Mouse (Mus musculus) MEL (cell line): ENCODE measurements around the gene Gm10283. TPM values are rescaled to one million over a fixed set of nuclear protein-coding genes. Genes with fewer than 3 reads are reported as not detected.
A peak's percentile ranks its signal among the peaks of the same experiment; 100 is the strongest.
"Not testable (repeated sequence)": the region's sequence is repeated elsewhere in the genome, so short reads cannot be mapped to it uniquely, and the experiment has no call there.

Experiments
- DNase-seq: peaks from one replicate; pipeline ENCODE4 v3.0.0; 2011; ENCODE audit warnings: low read depth, low spot score
- H3K27ac ChIP-seq: 2 replicates; pipeline ENCODE4 v1.5.1; 2012; ENCODE audit warnings: low read depth, mild to moderate bottlenecking, control low read depth, low read length, moderate library complexity; ENCODE audit not compliant: control insufficient read depth
- H3K27me3 ChIP-seq, 2 experiments: fragments of 150-350 bp in 1 of 2; sonication (generic) in 1 of 2; 2 replicates each; pipeline ENCODE4 v1.6.1; 2012; ENCODE audit warnings: low read length in 2 of 2, mild to moderate bottlenecking in 2 of 2, improper control_type of control experiment in 1 of 2, moderate library complexity in 1 of 2; ENCODE audit not compliant: insufficient read depth in 2 of 2, control insufficient read depth in 1 of 2
- H3K36me3 ChIP-seq, 2 experiments: 2 replicates each; pipeline ENCODE4 v1.6.1; 2012 to 2014; ENCODE audit warnings: low read length in 2 of 2, improper control_type of control experiment in 1 of 2, inconsistent platforms in 1 of 2, mild to moderate bottlenecking in 1 of 2; ENCODE audit not compliant: insufficient read depth in 2 of 2, control insufficient read depth in 1 of 2
- H3K4me1 ChIP-seq, 2 experiments: fragments of 150-350 bp in 1 of 2; sonication (generic) in 1 of 2; 2 replicates each; pipeline ENCODE4 v1.6.1; 2012; ENCODE audit warnings: low read length in 2 of 2, improper control_type of control experiment in 1 of 2, mild to moderate bottlenecking in 1 of 2; ENCODE audit not compliant: insufficient read depth in 2 of 2, control insufficient read depth in 1 of 2
- H3K4me3 ChIP-seq, 2 experiments: fragments of 150-350 bp in 1 of 2; sonication (generic) in 1 of 2; 2 replicates each; pipeline ENCODE4 v1.5.1; 2012; ENCODE audit warnings: low read depth in 2 of 2, low read length in 2 of 2, mild to moderate bottlenecking in 2 of 2, moderate library complexity in 2 of 2, control low read depth in 1 of 2, improper control_type of control experiment in 1 of 2; ENCODE audit not compliant: control insufficient read depth in 1 of 2, insufficient read depth in 1 of 2
- H3K79me2 ChIP-seq: 2 replicates; pipeline ENCODE4 v1.6.1; 2012; ENCODE audit warnings: mild to moderate bottlenecking, low read length, moderate library complexity; ENCODE audit not compliant: control insufficient read depth, poor library complexity, insufficient read depth
- H3K9ac ChIP-seq: 2 replicates; pipeline ENCODE4 v1.6.1; 2012; ENCODE audit warnings: low read depth, mild to moderate bottlenecking, control low read depth, low read length, moderate library complexity; ENCODE audit not compliant: control insufficient read depth, poor library complexity, severe bottlenecking
- H3K9me3 ChIP-seq: fragments of 150-350 bp; sonication (generic); replicated peaks from 2 replicates; pipeline ENCODE4 v1.6.1; 2012; ENCODE audit warnings: mild to moderate bottlenecking, low read length, improper control_type of control experiment, moderate library complexity; ENCODE audit not compliant: insufficient read depth
- BHLHE40 ChIP-seq: IDR thresholded peaks from 2 replicates; pipeline ENCODE4 v1.6.1; 2012; ENCODE audit warnings: low read depth, mild to moderate bottlenecking, inconsistent platforms, low read length, improper control_type of control experiment, borderline replicate concordance
- CHD1 ChIP-seq: IDR thresholded peaks from 2 replicates; pipeline ENCODE4 v1.6.1; 2012; ENCODE audit warnings: low read depth, mild to moderate bottlenecking, inconsistent platforms, low read length, improper control_type of control experiment
- CHD2 ChIP-seq: IDR thresholded peaks from 2 replicates; pipeline ENCODE4 v1.6.1; 2011; ENCODE audit warnings: low read length, improper control_type of control experiment
- CTCF ChIP-seq, 3 experiments: IDR thresholded peaks in 2 of 3; conservative IDR thresholded peaks in 1 of 3; 2 replicates each; pipeline ENCODE4 v1.5.1; 2011 to 2012; ENCODE audit warnings: low read length in 3 of 3, low read depth in 2 of 3, mild to moderate bottlenecking in 2 of 3, improper control_type of control experiment in 1 of 3, inconsistent platforms in 1 of 3, mixed read lengths in 1 of 3, moderate library complexity in 1 of 3; ENCODE audit not compliant: control insufficient read depth in 1 of 3, insufficient read depth in 1 of 3, poor library complexity in 1 of 3, severe bottlenecking in 1 of 3
- GABPA ChIP-seq: IDR thresholded peaks from 2 replicates; pipeline ENCODE4 v1.6.1; 2012; ENCODE audit warnings: low read depth, mild to moderate bottlenecking, inconsistent platforms, low read length, improper control_type of control experiment, moderate library complexity
- MAFK ChIP-seq: IDR thresholded peaks from 2 replicates; pipeline ENCODE4 v1.6.1; 2011; ENCODE audit warnings: low read depth, mild to moderate bottlenecking, low read length, improper control_type of control experiment, borderline replicate concordance
- MYB ChIP-seq: IDR thresholded peaks from 2 replicates; pipeline ENCODE4 v1.6.1; 2011; ENCODE audit warnings: mild to moderate bottlenecking, low read depth, low read length, improper control_type of control experiment
- NRF1 ChIP-seq: IDR thresholded peaks from 2 replicates; pipeline ENCODE4 v1.6.1; 2014; ENCODE audit warnings: low read depth, mild to moderate bottlenecking, inconsistent platforms, low read length, improper control_type of control experiment, moderate library complexity; ENCODE audit not compliant: poor library complexity, insufficient read depth, severe bottlenecking
- POLR2A ChIP-seq, 2 experiments: IDR thresholded peaks; 2 replicates each; pipeline ENCODE4 v1.6.1; 2011 to 2012; ENCODE audit warnings: low read length in 2 of 2, mild to moderate bottlenecking in 2 of 2, control low read depth in 1 of 2, improper control_type of control experiment in 1 of 2, low read depth in 1 of 2, moderate library complexity in 1 of 2; ENCODE audit not compliant: control insufficient read depth in 1 of 2, insufficient read depth in 1 of 2, poor library complexity in 1 of 2
- POLR2AphosphoS2 ChIP-seq: IDR thresholded peaks from 2 replicates; pipeline ENCODE4 v1.6.1; 2011; ENCODE audit warnings: low read length, improper control_type of control experiment
- RAD21 ChIP-seq: IDR thresholded peaks from 2 replicates; pipeline ENCODE4 v1.6.1; 2011; ENCODE audit warnings: mild to moderate bottlenecking, low read depth, low read length, improper control_type of control experiment
- RCOR1 ChIP-seq: IDR thresholded peaks from 2 replicates; pipeline ENCODE4 v1.6.1; 2012; ENCODE audit warnings: low read depth, mild to moderate bottlenecking, inconsistent platforms, low read length, improper control_type of control experiment
- SIN3A ChIP-seq: IDR thresholded peaks from 2 replicates; pipeline ENCODE4 v1.6.1; 2012; ENCODE audit warnings: low read length, improper control_type of control experiment, inconsistent platforms
- SMC3 ChIP-seq: IDR thresholded peaks from 2 replicates; pipeline ENCODE4 v1.6.1; 2011; ENCODE audit warnings: low read depth, low read length, improper control_type of control experiment
- TBP ChIP-seq: IDR thresholded peaks from 2 replicates; pipeline ENCODE4 v1.8.0; 2011; ENCODE audit warnings: low read depth, low read length, improper control_type of control experiment
- UBTF ChIP-seq: IDR thresholded peaks from 2 replicates; pipeline ENCODE4 v1.6.1; 2012; ENCODE audit warnings: low read depth, mild to moderate bottlenecking, inconsistent platforms, low read length, improper control_type of control experiment, moderate library complexity, borderline replicate concordance; ENCODE audit not compliant: insufficient read depth
- USF1 ChIP-seq: IDR thresholded peaks from 2 replicates; pipeline ENCODE4 v1.6.1; 2014; ENCODE audit warnings: low read depth, mild to moderate bottlenecking, inconsistent platforms, low read length, improper control_type of control experiment, moderate library complexity
- USF2 ChIP-seq, 2 experiments: IDR thresholded peaks; 2 replicates each; pipeline ENCODE4 v1.6.1; 2011 to 2012; ENCODE audit warnings: improper control_type of control experiment in 2 of 2, low read length in 2 of 2, borderline replicate concordance in 1 of 2, inconsistent platforms in 1 of 2, low read depth in 1 of 2, mild to moderate bottlenecking in 1 of 2; ENCODE audit not compliant: insufficient read depth in 1 of 2
- ZC3H11A ChIP-seq: IDR thresholded peaks from 2 replicates; pipeline ENCODE4 v1.6.1; 2012; ENCODE audit warnings: low read depth, mild to moderate bottlenecking, inconsistent platforms, low read length, improper control_type of control experiment
- ZKSCAN1 ChIP-seq: IDR thresholded peaks from 2 replicates; pipeline ENCODE4 v1.6.1; 2012; ENCODE audit warnings: low read depth, mild to moderate bottlenecking, inconsistent platforms, low read length, improper control_type of control experiment, moderate library complexity
- polyA plus RNA-seq, 2 experiments: library from polyadenylated mRNA; stranded (reverse) in 1 of 2; unstranded in 1 of 2; fragments of >175 nt in 1 of 2; fragments of >200 nt in 1 of 2; gene quantifications; 2 replicates each; pipeline versions ENCODE4 v1.2.1 to v1.2.4; 2012; ENCODE audit warnings: low replicate concordance in 2 of 2, low read depth in 1 of 2; ENCODE audit not compliant: insufficient read length in 2 of 2, insufficient read depth in 1 of 2, missing spikeins in 1 of 2
- total RNA-seq: library from RNA; depleted of rRNA; stranded (reverse); fragments of 300-350 nt; gene quantifications from 2 replicates; pipeline ENCODE4 v1.2.3, GENCODE M21; 2012

The Gm10283 gene
- total and polyA plus RNA-seq, 3 experiments, result not detected

DNA sequence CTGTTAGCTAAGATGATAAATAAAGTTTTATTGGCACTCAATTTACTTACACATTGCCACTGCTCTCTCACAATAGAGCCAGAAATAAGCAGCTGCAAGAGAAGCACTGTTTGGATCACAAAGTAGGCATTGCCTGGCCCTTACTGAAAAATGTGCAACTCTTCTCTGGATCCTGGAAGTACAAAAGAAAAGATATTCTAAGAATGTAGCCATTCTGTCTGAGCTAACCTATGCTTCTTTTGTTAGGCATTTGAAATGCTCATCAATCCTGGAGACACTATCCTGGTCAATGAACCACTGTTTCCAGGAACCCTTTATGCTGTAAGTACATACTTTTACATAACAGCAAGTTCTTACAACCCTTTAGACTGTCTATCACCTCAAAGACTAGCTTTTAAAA is 15.3 kb upstream of the Gm10283 start:
- no peak overlapping the region for H3K27ac ChIP-seq
- no peak for DNase-seq
- no peak overlapping the region for H3K9ac ChIP-seq
- H3K36me3 ChIP-seq, result no peaks in the 10 kb centered on the region
- H3K9me3 ChIP-seq, result no peaks in the 10 kb centered on the region
- H3K27me3 ChIP-seq, result no peaks in the 10 kb centered on the region; a peak in 1 of 4 replicates
- H3K4me1 ChIP-seq, result no peaks in the 10 kb centered on the region
- no peak for TF ChIP-seq GABPA
- TF ChIP-seq BHLHE40, result no peak
- no peak for TF ChIP-seq ZC3H11A
- TF ChIP-seq CHD1, result no peak
- TF ChIP-seq UBTF, result no peak
- TF ChIP-seq POLR2AphosphoS2, result no peak
- no peak for TF ChIP-seq NRF1
- TF ChIP-seq POLR2A (IDR thresholded peaks at IDR 0.05; ENCODE audit: control insufficient read depth in 1 of 2, insufficient read depth in 1 of 2, low read depth in 1 of 2, low read length in 2 of 2, poor library complexity in 1 of 2), result no peak
- no peak for TF ChIP-seq MYB
- TF ChIP-seq MAFK, result no peak
- no peak for TF ChIP-seq USF1
- no peak for TF ChIP-seq USF2 (IDR thresholded peaks at IDR 0.05; ENCODE audit: borderline replicate concordance in 1 of 2, insufficient read depth in 1 of 2, low read depth in 1 of 2, low read length in 2 of 2)
- TF ChIP-seq TBP, result no peak
- no peak for TF ChIP-seq RAD21
- no peak for TF ChIP-seq SIN3A
- no peak for TF ChIP-seq CTCF (IDR thresholded peaks at IDR 0.05 in 2 of 3, conservative IDR thresholded peaks at IDR 0.05 in 1 of 3; ENCODE audit: control insufficient read depth in 1 of 3, insufficient read depth in 1 of 3, low read depth in 2 of 3, low read length in 3 of 3, poor library complexity in 1 of 3, severe bottlenecking in 1 of 3)
- TF ChIP-seq, all 39 proteins: peak for 0
- no peaks in the 10 kb centered on the region for H3K79me2 ChIP-seq
- H3K4me3 ChIP-seq, result no peak overlapping the region

DNA sequence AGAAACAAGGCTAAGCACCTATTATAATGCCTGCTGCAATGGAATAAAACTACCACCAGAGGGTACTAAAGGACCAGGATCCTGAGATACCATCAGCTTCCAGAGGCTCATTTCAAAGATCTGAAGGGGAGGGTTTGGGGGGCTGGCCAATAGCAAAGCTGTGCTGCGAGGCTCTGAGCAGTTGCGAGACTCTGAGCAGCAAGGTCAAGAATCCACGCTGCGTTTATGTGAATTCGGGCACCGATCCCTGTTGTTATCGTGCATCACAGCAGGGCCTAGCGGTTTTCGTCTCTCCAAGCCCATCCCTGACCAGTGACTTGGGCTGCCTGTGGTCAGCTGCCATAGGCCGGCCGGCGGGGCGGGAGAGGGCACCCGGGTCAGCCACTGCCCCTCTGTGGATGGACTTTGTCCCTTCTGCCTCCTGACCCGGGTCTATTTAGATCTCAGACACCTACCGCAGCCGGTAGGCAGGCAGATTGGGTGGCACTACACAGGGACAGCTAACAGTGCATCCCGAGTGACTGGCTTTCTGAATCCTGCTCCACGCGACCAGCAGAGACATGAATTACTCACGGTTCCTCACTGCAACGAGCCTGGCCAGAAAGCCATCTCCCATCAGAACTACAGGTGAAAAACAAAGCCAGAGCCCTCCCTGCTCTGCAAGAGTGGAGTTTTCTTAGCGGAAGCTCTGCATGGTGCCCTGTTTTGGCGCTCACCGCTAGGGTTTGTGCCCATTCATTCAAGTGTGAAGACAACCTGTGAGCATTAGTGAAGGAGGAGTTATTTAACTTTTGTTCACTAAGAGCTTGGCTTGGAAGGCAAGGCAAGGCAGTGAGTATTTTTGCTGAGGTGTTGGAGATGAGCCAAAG is 2.9 kb upstream of the Gm10283 start, which contains the start of gene Aadat:
Gene Aadat, plus strand, starts transcription at position 280 of the 869 bp plus-strand sequence.
- H3K36me3 ChIP-seq, result no peaks in the 10 kb centered on the region
- H3K27me3 ChIP-seq, result no peaks in the 10 kb centered on the region
- no peaks in the 10 kb centered on the region for H3K9me3 ChIP-seq
- H3K27ac ChIP-seq, result no peak within 1 kb of the TSS
- TF ChIP-seq USF2 (IDR thresholded peaks at IDR 0.05; ENCODE audit: borderline replicate concordance in 1 of 2, insufficient read depth in 1 of 2, low read depth in 1 of 2, low read length in 2 of 2), result no peak
- no peak for TF ChIP-seq SIN3A
- no peak for TF ChIP-seq CHD2
- TF ChIP-seq RCOR1, result no peak
- TF ChIP-seq ZKSCAN1, result no peak
- TF ChIP-seq NRF1, result no peak
- 0 out of 2 replicates have a peak, but pooled peaks have one; percentile 19 for TF ChIP-seq ZC3H11A
- no peak for TF ChIP-seq POLR2AphosphoS2
- TF ChIP-seq SMC3, result peak; percentile 34
- TF ChIP-seq RAD21, result peak; percentile 53
- peak in 2 of 3 experiments; percentile 17 to 39; a peak in 2 of 6 replicates for TF ChIP-seq CTCF (IDR thresholded peaks at IDR 0.05 in 2 of 3, conservative IDR thresholded peaks at IDR 0.05 in 1 of 3; ENCODE audit: control insufficient read depth in 1 of 3, insufficient read depth in 1 of 3, low read depth in 2 of 3, low read length in 3 of 3, poor library complexity in 1 of 3, severe bottlenecking in 1 of 3)
- H3K4me1 ChIP-seq, result no peaks in the 10 kb centered on the region
- peak; percentile 6 for DNase-seq
- H3K79me2 ChIP-seq, result no peaks in the 10 kb centered on the region
- no peak within 1 kb of the TSS for H3K4me3 ChIP-seq
- no peak within 1 kb of the TSS for H3K9ac ChIP-seq

DNA sequence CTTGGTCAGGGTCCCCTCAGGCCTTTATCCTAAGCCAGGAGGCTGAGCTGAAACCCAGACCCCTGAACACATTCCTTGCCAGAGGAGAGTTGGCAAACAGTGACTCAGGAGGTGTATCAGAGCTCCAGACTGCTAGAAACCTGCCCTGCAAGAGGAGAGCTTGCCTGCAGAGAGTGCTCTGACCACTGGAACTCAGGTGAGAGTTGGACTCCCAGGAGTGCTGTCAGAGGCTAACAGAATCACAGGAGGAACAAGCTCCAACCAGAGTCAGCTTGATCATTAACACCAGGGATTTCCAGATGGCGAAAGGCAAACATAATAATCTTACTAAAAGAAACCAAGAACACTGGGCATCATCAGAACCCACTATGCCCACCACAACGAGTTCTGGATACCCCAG is 8.0 kb downstream of the Gm10283 start:
- not testable (repeated sequence) for DNase-seq, H3K36me3 ChIP-seq, H3K4me1 ChIP-seq, H3K4me3 ChIP-seq, H3K27me3 ChIP-seq, H3K9ac ChIP-seq, H3K27ac ChIP-seq, H3K9me3 ChIP-seq, H3K79me2 ChIP-seq
